In genomic region chr3:108654566-108654965, GRCm38 (mm10) we compare ENCODE assay signal across 8 mouse cellular contexts. TPM values are rescaled to one million over a fixed set of nuclear protein-coding genes. Genes with fewer than 3 reads are reported as not detected.
DNase-seq lines count a peak whose midpoint lies in the region; ATAC-seq and TF ChIP-seq lines count a peak whose summit lies in the region.

No protein-coding gene starts in this region.

- peaks cover 8% of the 10 kb centered on the region for H3K4me1 ChIP-seq in kidney, postnatal 0 days (replicated peaks; ENCODE audit: insufficient read depth, low read length)

- peak overlapping the region; percentile 83 for H3K9ac ChIP-seq in kidney, postnatal 0 days (ENCODE audit: low read depth, low read length)

- peak overlapping the region; percentile 70 for H3K4me3 ChIP-seq in kidney, postnatal 0 days (replicated peaks; ENCODE audit: low read depth, low read length)

- H3K4me2 ChIP-seq in kidney, postnatal 0 days (ENCODE audit: low read length) = peak overlapping the region; percentile 64

- 0 out of 2 replicates have a peak overlapping the region, but pooled peaks have one; percentile 75 for H3K27ac ChIP-seq in kidney, postnatal 0 days

- ATAC-seq in kidney, postnatal 0 days (replicated peaks; ENCODE audit: low FRiP score, low read depth) = no peak
- peak; percentile 17; the same call in 1 of the 2 replicates for ATAC-seq in granulocyte monocyte progenitor cell, adult 5-6 weeks (replicated peaks; ENCODE audit: poor library complexity, severe bottlenecking)
- ATAC-seq in megakaryocyte, adult 5-6 weeks (ENCODE audit: poor library complexity, severe bottlenecking) = peak; percentile 38
- ATAC-seq in activated CD4-positive, CD25-positive, alpha-beta regulatory T cell, adult 4 months = no peak

- H3K36me3 ChIP-seq in kidney, postnatal 0 days (ENCODE audit: insufficient read depth, low read length) = no peaks in the 10 kb centered on the region

- TF ChIP-seq CTCF in kidney, postnatal 0 days (IDR thresholded peaks at IDR 0.05; ENCODE audit: low read depth) = no peak

- no peaks in the 10 kb centered on the region for H3K9me3 ChIP-seq in kidney, postnatal 0 days (replicated peaks; ENCODE audit: low read length)

- WGBS in kidney, postnatal 0 days = 21% methylated on average over 14 of the region's 14 CpGs

- H3K27me3 ChIP-seq in kidney, postnatal 0 days (ENCODE audit: insufficient read depth, low read length) = no peaks in the 10 kb centered on the region

- DNase-seq in kidney, postnatal 0 days (ENCODE audit: low spot score) = no peak
- DNase-seq in kidney, postnatal 4 days = no peak
- peak; percentile 16 for DNase-seq in adipocyte (ENCODE audit: low spot score)
- DNase-seq in adrenal gland, postnatal 14 days = no peak
- DNase-seq in adrenal gland, postnatal 36 days = no peak

RNA-seq across cellular contexts. Expression of gene Clcc1, which starts 0.9 kb away (rescaled TPM):
- 64.8 and 65.8 TPM in 2 replicates for polyA plus RNA-seq in kidney, postnatal 0 days (2015; fragmentation: Nextera tagmentation; extraction: Ambion mirVana)
- total RNA-seq in granulocyte monocyte progenitor cell, adult 5-6 weeks (2014; fragmentation: Nextera tagmentation) = 44.7 and 67.1 TPM in 2 replicates
- total RNA-seq in granulocyte monocyte progenitor cell, adult 5-6 weeks (2017) = 68.1 and 92.5 TPM in 2 replicates
- total RNA-seq in megakaryocyte, adult 5-6 weeks (2015) = 30.6 and 36.6 TPM in 2 replicates
- 68.9 and 74.7 TPM in 2 replicates for total RNA-seq in megakaryocyte, adult 5-6 weeks (2017)
- 10 to 100 TPM; 55.0 to 62.4 TPM for polyA plus RNA-seq in activated CD4-positive, CD25-positive, alpha-beta regulatory T cell, adult 4 months (2017; shearing (Covaris generic))
- 32.1 and 34.4 TPM in 2 replicates for total RNA-seq in adrenal gland, postnatal 14 days (2021)
- 10 to 100 TPM; 35.9 to 41.7 TPM for total RNA-seq in adrenal gland, postnatal 36 days (2021)

Comparison
In these comparisons a context has a peak if more than half of its experiments do, and no peak if none do; other contexts are left out.
1. ATAC-seq: peak in granulocyte monocyte progenitor cell, adult 5-6 weeks (single experiment) and megakaryocyte, adult 5-6 weeks (single experiment); none in kidney, postnatal 0 days (single experiment) and activated CD4-positive, CD25-positive, alpha-beta regulatory T cell, adult 4 months (single experiment).